Mouse (Mus musculus) layer of hippocampus, adult 2 months (tissue): Measurements from ENCODE around the gene Psmd9. TPM values are rescaled to one million over a fixed set of nuclear protein-coding genes. Genes with fewer than 3 reads are reported as not detected.

Source experiments
- DNase-seq, 2 experiments: peaks; one replicate each; pipeline ENCODE4 v3.0.0; 2022; ENCODE audit warnings: low spot score in 2 of 2
- H3K27ac ChIP-seq: fragments of 200-600 bp; 2 replicates; pipeline ENCODE4 v1.8.1; 2022
- H3K4me3 ChIP-seq: fragments of 200-600 bp; 2 replicates; pipeline ENCODE4 v1.8.1; 2022; ENCODE audit warnings: mild to moderate bottlenecking
- CTCF ChIP-seq: fragments of 200-600 bp; conservative IDR thresholded peaks from 2 replicates; pipeline ENCODE4 v1.8.1; 2022; ENCODE audit warnings: antibody characterized with exemption, mild to moderate bottlenecking, moderate library complexity
- total RNA-seq, 2 experiments: library from RNA; stranded (reverse); gene quantifications; 2 replicates each; pipeline ENCODE4 v1.2.3; 2021

Psmd9 gene
- total RNA-seq, 2 experiments from 2014 or later, result 27.8 to 30.4 TPM

- no peak for TF ChIP-seq CTCF
- no peak for DNase-seq
- peak overlapping the region; percentile 100 for H3K27ac ChIP-seq
- H3K4me3 ChIP-seq, result peak overlapping the region; percentile 76
Observed at GRCm38 (mm10) chr5:123139722-123140627, 29.2 kb upstream of the Psmd9 start.

DNA sequence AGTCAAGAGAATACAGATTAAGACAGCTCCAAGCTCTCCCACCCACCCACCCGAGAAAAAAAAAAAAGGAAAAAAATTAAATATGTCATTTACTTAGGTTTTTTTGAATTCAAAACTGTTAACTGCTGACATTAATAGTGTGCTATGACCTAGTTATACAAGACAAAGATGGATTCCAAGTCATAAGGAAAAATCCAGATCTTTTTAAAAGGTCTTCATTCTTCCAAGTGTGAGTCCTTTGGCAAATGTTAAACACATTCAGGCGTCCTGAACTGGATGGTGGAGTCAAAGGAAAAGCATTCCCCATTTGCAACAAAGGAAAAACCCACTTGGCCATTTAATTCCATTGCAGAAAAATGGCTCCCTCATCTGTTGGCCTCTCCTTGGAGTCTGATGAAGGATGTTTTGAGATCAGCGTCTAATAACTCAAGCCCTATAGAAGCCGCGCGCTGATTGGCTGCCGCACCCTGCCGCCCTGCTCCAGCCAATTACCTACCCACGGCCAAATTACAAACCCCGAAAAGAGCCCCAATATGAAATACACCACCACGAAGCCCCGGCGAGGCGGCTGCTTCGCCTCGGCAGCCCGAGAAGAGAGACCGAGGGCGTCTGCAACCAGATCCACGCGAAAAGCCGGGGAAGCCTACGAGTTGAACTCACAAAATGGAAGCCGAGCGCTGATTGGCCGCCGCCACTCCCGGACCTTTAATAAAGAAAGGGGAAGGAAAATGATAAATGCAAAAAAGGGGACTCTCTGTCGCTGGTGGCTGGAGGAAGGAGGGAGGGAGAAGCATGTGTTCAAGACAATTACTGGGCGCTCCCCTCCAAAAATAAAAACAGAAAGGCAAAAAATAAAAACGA lies 28.3 kb upstream of the Psmd9 start:
- Histone ChIP-seq H3K4me3 (peak overlapping the region; percentile 76), H3K27ac (peak overlapping the region; percentile 100)
- peak; percentile 93 to 94 for DNase-seq
- no peak for TF ChIP-seq CTCF

DNA sequence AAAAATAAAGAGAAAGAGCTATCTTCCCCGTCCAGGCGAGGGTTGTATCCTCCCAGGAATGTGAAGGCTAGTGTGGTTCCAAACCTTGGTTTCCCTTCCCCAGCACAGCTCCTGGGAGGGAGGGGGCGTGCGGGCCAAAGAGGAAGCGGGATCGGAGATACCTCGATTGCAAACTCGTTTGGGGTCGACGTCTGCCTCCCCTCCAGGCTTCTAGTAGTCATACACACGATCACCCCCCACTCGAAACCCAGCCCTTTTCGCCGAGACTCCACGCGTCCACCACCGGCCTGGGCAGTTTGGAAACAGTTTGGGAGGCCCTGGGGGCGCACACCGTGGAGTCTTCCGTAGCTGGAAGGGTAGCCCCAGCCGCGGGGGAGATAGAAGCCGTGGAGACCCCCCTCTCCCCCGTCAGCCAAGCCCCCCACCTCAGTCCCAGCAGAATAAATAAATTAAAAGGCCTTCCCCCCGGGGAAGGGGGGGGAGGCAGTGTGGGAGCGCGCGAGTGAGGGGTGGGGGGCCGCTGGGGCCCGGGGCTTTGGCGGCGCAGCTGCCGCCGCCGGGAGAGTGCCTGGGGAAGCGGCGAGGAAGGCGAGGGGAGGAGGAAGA lies 27.6 kb upstream of the Psmd9 start:
- peak overlapping the region; percentile 76 for H3K4me3 ChIP-seq
- peak in 1 of 2 experiments; percentile 58 for DNase-seq
- H3K27ac ChIP-seq, result peak overlapping the region; percentile 100
- no peak for TF ChIP-seq CTCF

DNA sequence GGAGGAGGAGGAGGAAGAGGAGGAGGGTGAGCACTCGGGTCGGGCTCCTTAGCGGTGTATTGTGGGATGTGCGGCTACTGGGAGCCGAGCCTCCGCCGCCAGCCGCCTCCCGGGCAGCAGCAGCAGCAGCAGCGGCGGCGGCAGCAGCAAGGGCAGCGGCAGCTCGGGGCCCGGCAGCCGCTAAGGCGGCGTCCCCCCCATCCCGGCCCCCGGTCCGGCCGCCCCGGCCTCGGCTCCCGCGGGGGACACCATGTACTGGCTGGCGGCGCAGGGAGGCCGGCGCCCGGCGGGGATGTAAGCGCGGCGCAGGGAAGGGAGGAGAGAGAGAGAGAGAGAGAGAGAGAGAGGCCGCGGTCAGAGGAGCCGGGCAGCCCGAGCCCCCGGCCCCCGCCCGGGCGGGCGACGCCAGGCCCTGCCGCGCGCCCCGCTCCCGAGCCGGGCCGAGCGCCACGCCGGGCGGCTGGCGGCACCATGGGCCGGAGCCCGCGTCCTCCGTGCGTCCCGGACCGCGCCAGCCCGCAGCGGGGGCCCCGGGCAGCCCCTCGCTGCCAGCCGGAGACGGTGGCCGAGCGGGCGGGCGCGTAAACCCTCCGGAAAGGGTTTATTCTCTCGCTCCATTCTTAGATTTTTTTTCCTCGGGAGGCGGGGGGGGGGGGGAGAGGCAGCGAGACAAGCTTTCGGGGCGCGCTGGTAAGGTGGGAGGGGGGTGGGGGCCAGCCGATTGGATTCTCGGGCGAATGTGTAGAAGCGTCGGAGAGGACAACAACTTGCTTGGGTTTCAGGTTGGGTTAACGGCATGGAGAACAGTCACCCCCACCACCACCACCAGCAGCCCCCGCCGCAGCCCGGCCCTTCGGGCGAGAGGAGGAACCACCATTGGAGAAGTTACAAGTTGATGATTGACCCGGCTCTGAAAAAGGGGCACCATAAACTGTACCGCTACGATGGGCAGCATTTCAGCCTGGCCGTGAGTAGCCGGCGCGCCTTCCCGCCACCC lies 26.8 kb upstream of the Psmd9 start, which contains the start of gene Setd1b:
Gene Setd1b (plus strand): TSS at position 33 of the 997 bp plus-strand sequence.
- peak within 1 kb of the TSS; percentile 100 for H3K27ac ChIP-seq
- TF ChIP-seq CTCF, result peak; percentile 30; the same call in 1 of the 2 replicates
- no peak for DNase-seq
- peak within 1 kb of the TSS; percentile 76 for H3K4me3 ChIP-seq

- peak overlapping the region; percentile 76 for H3K4me3 ChIP-seq
- peak overlapping the region; percentile 100 for H3K27ac ChIP-seq
- no peak for TF ChIP-seq CTCF
- DNase-seq, result no peak
Observed at GRCm38 (mm10) chr5:123143251-123143970, 25.8 kb upstream of the Psmd9 start.

DNA sequence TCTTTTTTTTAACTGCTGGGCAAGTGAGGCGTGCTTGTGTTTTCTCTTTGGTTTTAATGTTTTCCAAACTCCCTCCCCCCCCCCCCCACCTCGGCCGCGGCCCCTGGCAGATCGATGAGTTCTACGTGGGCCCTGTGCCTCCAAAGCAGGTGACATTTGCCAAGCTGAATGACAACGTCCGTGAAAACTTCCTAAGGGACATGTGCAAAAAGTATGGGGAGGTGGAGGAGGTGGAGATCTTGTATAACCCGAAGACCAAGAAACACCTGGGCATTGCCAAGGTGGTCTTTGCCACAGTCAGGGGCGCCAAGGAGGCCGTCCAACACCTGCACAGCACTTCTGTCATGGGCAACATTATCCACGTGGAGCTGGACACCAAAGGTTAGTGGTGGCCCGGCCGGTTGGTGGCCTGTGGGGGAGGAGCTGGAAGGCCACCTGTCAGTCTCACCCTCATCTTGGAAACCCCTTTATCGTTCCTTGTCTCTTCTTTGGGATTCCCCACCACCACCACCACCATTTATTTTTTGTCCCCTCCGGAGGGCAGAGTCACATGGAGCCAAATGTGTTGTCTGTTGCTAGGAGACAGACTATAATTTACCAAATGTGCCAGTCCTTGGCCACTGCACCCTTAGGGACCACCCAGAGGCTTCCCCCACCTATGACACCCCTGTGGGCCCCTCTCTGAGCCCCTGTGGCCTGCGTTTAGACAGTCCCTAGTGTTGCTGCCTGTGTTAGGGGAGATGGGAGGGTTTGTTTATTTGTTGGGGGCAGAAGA lies 25.1 kb upstream of the Psmd9 start:
- no peak for TF ChIP-seq CTCF
- no peak for DNase-seq
- Histone ChIP-seq H3K4me3 (peak overlapping the region; percentile 76), H3K27ac (no peak overlapping the region)

- DNase-seq, result no peak
- TF ChIP-seq CTCF, result no peak
- H3K27ac ChIP-seq, result no peak overlapping the region
- peak overlapping the region; percentile 76 for H3K4me3 ChIP-seq
Observed at GRCm38 (mm10) chr5:123144746-123145590, 24.2 kb upstream of the Psmd9 start.

GRCm38 (mm10) chr5:123146357-123146756 lies 22.9 kb upstream of the Psmd9 start:
- DNase-seq, result no peak
- Histone ChIP-seq H3K4me3 (no peak overlapping the region), H3K27ac (no peak overlapping the region)
- TF ChIP-seq CTCF, result no peak

GRCm38 (mm10) chr5:123147569-123147968 lies 21.6 kb upstream of the Psmd9 start:
- TF ChIP-seq CTCF, result no peak
- Histone ChIP-seq H3K27ac (no peak overlapping the region), H3K4me3 (no peak overlapping the region)
- DNase-seq, result no peak
